Mouse (Mus musculus) heart, postnatal 36 days (tissue): ENCODE results near the gene Cyp2c69. TPM values are rescaled to one million over a fixed set of nuclear protein-coding genes. Genes with fewer than 3 reads are reported as not detected.
"Not testable (repeated sequence)": the region's sequence is repeated elsewhere in the genome, so short reads cannot be mapped to it uniquely, and the experiment has no call there.

ENCODE experiments used
- DNase-seq, 2 experiments: peaks; one replicate each; pipeline ENCODE4 v3.0.0; 2021 to 2022
- intact Hi-C: fragments of 180-260 bp; cut with DNase I; formaldehyde crosslinking; loops from one replicate; pipeline ENCODE4 v1.15.1; 2025
- total RNA-seq, 2 experiments: library from RNA; stranded (reverse); gene quantifications; 2 replicates each; pipeline ENCODE4 v1.2.3; 2021

Gene Cyp2c69
- total RNA-seq: not detected

DNA sequence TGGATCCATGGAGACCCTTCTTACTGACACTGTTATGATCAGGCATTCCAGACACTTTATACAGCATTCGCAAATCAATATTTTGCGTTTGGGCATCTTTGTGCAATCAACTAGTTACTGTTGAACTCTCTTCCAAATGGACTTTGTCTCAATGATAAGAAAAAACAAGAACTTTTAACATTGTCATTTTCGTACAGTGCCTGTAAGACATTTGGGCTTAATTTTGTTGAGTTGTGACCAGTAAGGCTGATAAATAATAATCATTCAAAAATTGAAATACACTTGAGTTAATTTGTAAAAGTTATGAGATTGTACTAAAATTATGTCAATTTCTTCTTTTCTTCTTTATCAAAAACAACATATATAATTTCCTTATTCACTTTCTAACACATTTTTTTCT, at the start of gene Cyp2c69:
Gene Cyp2c69, minus strand, starts transcription at position 101 of the 400 bp plus-strand sequence.
- intact Hi-C loops, DNase-seq: not testable (repeated sequence)

DNA sequence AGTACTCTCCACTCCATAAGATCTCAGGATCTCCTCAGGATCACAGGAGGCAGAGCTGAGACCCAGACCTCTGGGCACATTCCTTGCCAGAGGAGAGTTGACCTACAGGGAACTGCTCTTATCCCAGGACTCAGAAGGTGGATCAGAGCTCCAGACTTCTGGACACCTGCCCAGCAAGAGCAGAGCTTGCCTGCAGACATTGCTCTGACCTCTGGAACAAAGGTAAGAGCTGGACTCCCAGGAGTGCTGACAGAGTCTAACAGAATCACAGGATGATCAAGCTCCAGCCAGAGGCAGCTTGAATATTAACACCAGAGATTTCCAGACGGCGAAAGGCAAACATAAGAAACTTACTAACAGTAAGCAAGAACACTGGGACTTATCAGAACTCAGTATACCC, 48.8 kb upstream of the Cyp2c69 start:
- intact Hi-C loops: no loop called here
- DNase-seq: no peak

DNA sequence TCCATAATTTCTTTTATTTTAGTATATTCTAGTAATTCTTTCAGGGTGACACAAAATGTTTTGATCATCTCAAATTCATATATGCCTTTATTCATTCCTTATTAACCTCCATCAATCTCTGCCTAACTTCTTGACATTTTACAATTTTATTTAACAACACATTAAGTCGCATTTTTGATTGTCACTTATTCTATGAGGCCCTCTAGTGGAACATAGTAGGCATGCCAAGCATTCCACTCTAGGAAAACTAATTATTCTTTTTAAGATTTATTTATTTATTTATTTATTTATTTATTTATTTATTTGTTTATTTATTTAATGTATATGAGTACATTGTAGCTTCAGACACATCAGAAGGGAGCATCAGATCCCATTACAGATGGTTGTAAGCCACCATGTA, 43.4 kb upstream of the Cyp2c69 start:
- no peak for DNase-seq
- intact Hi-C loops: no loop called here

DNA sequence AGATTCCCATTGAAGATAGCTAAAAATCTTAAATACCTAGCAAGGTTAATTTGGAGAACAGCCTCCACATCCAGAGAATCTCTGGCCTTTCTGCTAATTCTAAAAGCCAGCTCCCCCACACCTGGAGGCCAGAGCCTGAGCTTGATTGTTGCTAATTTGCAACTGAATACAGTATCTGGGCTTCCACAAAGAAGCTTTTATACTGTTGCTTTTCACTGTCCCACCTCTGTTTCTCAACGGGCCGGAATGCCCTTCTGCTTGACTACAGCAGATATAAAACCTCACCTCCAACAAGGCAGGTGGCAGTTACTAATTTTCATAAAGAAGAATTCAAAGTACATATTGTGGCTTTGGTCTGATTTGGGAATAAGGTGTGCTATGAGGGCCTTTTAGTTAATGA, 15.1 kb upstream of the Cyp2c69 start:
- intact Hi-C loops: no loop called here
- DNase-seq: no peak

DNA sequence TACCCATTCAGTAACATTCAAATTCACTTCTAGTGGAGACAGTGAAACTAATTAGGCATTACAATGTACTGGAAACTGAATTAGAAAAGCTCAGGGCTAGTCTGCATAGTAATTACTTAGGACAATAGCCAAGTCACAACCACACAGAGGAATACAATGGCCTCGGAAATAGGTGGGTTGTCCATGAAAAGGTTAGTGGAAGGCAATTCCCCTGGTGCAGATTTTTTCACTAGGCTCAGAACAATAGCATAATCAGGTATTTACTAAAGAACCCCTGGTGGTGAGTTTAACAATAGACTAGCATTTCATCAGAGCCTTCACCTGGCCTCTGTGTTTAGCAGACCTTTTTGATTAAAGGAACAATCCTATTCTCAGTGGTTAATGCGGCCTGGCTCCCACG, 3.5 kb upstream of the Cyp2c69 start:
- intact Hi-C loops, DNase-seq: not testable (repeated sequence)

DNA sequence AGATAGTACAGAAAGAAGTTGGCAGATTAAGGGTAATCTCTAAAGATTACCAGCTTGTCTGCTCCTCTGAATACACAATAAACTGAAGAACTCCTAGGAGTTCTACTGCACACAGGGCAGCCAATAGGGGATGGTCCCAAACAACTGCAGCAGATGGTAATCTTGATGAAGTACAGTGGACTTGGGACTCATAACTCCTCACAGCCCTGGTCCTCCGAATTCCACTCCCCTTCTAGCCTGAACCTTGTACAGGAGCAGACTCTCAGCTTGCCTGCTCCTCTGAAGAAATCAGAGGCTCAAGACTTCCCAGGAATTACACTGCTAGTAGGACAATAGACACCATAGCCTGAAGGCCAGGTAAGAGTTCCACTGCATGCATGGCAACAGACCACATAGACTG, 20.5 kb downstream of the Cyp2c69 start:
- DNase-seq: no peak
- intact Hi-C loops: no loop called here

DNA sequence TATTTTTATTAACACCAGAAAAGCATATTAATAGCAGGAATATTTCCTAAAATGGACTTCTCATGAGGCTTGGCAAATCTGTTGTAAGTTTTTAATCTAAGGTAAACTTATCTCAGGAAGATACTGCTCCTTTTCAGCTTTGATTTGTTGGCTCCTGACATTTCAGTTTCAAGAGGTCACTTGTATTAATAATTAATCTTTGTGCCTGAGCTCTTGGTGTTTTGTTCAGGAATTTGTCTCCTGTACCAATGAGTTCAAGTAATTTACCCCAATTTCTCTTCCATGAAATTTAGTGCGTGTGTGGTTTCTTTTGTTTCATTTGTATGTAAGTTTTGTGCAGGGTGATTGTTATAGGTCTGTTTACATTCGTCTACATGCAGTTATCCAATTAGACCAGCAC, 65.7 kb downstream of the Cyp2c69 start:
- intact Hi-C loops, DNase-seq: not testable (repeated sequence)

DNA sequence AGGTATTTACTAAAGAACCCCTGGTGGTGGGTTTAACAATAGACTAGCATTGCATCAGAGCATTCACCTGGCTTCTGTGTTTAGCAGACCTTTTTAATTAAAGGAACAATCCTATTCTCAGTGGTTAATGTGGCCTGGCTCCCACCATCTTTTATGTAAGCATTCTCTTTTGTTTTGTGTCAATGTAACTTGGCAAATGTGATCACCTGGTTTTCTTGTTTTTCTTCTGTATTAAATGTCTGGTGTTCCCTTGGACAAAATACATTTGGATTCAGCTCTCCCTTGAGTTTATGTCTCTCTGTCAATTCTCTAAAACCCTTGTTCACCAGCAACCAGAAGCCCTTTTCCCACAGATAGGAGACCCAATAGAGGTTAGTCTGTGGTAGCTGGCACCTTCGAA, 70.2 kb downstream of the Cyp2c69 start:
- DNase-seq, intact Hi-C loops: not testable (repeated sequence)

DNA sequence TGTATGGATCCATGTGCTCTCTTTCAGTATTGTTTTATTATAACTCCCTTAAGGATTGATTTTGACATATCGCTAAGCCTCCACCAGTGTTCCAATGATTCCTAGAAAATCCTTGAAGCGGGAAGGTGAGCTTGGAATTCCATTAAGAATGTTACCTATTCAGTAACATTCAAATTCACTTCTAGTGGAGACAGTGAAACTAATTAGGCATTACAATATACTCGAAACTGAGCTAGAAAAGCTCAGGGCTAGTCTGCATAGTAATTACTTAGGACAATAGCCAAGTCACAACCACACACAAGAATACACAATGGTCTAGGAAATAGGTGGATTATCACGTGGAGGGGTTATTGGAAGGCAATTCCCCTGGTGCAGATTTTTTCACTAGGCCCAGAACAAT, 70.6 kb downstream of the Cyp2c69 start:
- intact Hi-C loops, DNase-seq: not testable (repeated sequence)

DNA sequence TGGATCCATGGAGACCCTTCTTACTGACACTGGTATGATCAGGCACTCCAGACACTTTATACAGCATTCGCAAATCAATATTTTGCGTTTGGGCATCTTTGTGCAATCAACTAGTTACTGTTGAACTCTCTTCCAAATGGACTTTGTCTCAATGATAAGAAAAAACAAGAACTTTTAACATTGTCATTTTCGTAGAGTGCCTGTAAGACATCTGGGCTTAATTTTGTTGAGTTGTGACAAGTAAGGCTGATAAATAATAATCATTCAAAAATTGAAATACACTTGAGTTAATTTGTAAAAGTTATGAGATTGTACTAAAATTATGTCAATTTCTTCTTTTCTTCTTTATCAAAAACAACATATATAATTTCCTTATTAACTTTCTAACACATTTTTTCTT, 73.9 kb downstream of the Cyp2c69 start, which contains the start of gene Cyp2c40:
Gene Cyp2c40, minus strand, starts transcription at position 101 of the 400 bp plus-strand sequence.
- intact Hi-C loops: not testable (repeated sequence)

More for the DNA sequence above, 73.9 kb downstream of the Cyp2c69 start, which contains the start of gene Cyp2c40:
- DNase-seq: not testable (repeated sequence)

Other genes starting within 250 kb of the Cyp2c69 start
- gene Cyp2c67, start 237.7 kb downstream of the Cyp2c69 start, total RNA-seq: not detected
- not detected for gene Cyp2c68, start 145.7 kb downstream of the Cyp2c69 start, total RNA-seq
- gene Cyp2c40, start 74.0 kb downstream of the Cyp2c69 start, total RNA-seq: not detected
- not detected for gene Cyp2c37, start 105.6 kb upstream of the Cyp2c69 start, total RNA-seq
- gene Cyp2c54, start 187.0 kb upstream of the Cyp2c69 start, total RNA-seq: not detected
- not detected for gene Cyp2c50, start 202.9 kb upstream of the Cyp2c69 start, total RNA-seq